Comparison of ENCODE assay signal across 8 mouse cellular contexts in genomic region chr5:34572568-34572967, GRCm38 (mm10). TPM values are rescaled to one million over a fixed set of nuclear protein-coding genes. Genes with fewer than 3 reads are reported as not detected.
DNase-seq lines count a peak whose midpoint lies in the region; ATAC-seq and TF ChIP-seq lines count a peak whose summit lies in the region.
"Not testable (repeated sequence)": the region's sequence is repeated elsewhere in the genome, so short reads cannot be mapped to it uniquely, and the experiment has no call there.

No protein-coding gene starts in this region.

- not testable (repeated sequence) for H3K9me3 ChIP-seq in CH12.LX (replicated peaks; ENCODE audit: low read length); embryonic facial prominence, embryonic 11.5 days (replicated peaks; ENCODE audit: control insufficient read depth, low read length); forebrain, embryonic 14.5 days (replicated peaks; ENCODE audit: control insufficient read depth, low read length); heart, postnatal 0 days (replicated peaks; ENCODE audit: control insufficient read depth, low read length); intestine, postnatal 0 days (ENCODE audit: control insufficient read depth); limb, embryonic 15.5 days; neural tube, embryonic 12.5 days

- dilution Hi-C loops in CH12.LX (cut with MboI; ENCODE audit: extremely low pct_ligation_motif_present, extremely low pct_unique_long_range_greater_than_20kb, low sequenced_read_pairs): not testable (repeated sequence)

- not testable (repeated sequence) for TF ChIP-seq POLR2A in CH12.LX (IDR thresholded peaks at IDR 0.05; ENCODE audit: low read depth, low read length)

- peak overlapping the region in 1 of 3 experiments; percentile 92 for H3K4me3 ChIP-seq in CH12.LX (replicated peaks in 1 of 3; ENCODE audit: low read depth in 2 of 3, low read length in 2 of 3, poor library complexity in 1 of 3)
- peak overlapping the region; percentile 96; the same call in 1 of the 2 replicates for H3K4me3 ChIP-seq in embryonic facial prominence, embryonic 11.5 days (ENCODE audit: low read depth, low read length)
- H3K4me3 ChIP-seq in forebrain, embryonic 14.5 days (ENCODE audit: low read depth, low read length): peak overlapping the region; percentile 98; the same call in 1 of the 2 replicates
- H3K4me3 ChIP-seq in heart, postnatal 0 days (ENCODE audit: low read depth, low read length): peak overlapping the region; percentile 94
- not testable (repeated sequence) for H3K4me3 ChIP-seq in intestine, postnatal 0 days (ENCODE audit: low read depth, low read length)
- peak overlapping the region; percentile 92 for H3K4me3 ChIP-seq in limb, embryonic 15.5 days
- H3K4me3 ChIP-seq in macrophage (ENCODE audit: inconsistent target): peak overlapping the region; percentile 54
- peak overlapping the region; percentile 92; the same call in 1 of the 2 replicates for H3K4me3 ChIP-seq in neural tube, embryonic 12.5 days

- not testable (repeated sequence) for H3K79me2 ChIP-seq in CH12.LX (replicated peaks; ENCODE audit: control insufficient read depth, extremely low read depth, insufficient read depth, poor library complexity, severe bottlenecking)
- peaks cover 37% of the 10 kb centered on the region for H3K79me2 ChIP-seq in macrophage (ENCODE audit: inconsistent target)

- not testable (repeated sequence) for H3K27ac ChIP-seq in CH12.LX (ENCODE audit: insufficient read depth, low read depth); intestine, postnatal 0 days (ENCODE audit: low read depth, low read length); neural tube, embryonic 12.5 days
- H3K27ac ChIP-seq in embryonic facial prominence, embryonic 11.5 days (replicated peaks; ENCODE audit: low read depth, low read length): peak overlapping the region; percentile 71; the same call in 1 of the 2 replicates
- H3K27ac ChIP-seq in forebrain, embryonic 14.5 days (ENCODE audit: low read depth, low read length): peak overlapping the region; percentile 92
- H3K27ac ChIP-seq in heart, postnatal 0 days (ENCODE audit: low read depth): peak overlapping the region; percentile 92
- H3K27ac ChIP-seq in limb, embryonic 15.5 days: peak overlapping the region; percentile 91; the same call in 1 of the 2 replicates
- H3K27ac ChIP-seq in macrophage: peak overlapping the region; percentile 72

- peak overlapping the region; percentile 54; the same call in 1 of the 2 replicates for H3K4me2 ChIP-seq in CH12.LX (ENCODE audit: insufficient read depth, low read depth, poor library complexity, severe bottlenecking)
- peak overlapping the region; percentile 46; the same call in 1 of the 2 replicates for H3K4me2 ChIP-seq in embryonic facial prominence, embryonic 11.5 days (ENCODE audit: low read depth, low read length)
- peak overlapping the region; percentile 81 for H3K4me2 ChIP-seq in forebrain, embryonic 14.5 days (ENCODE audit: low read length)
- peak overlapping the region; percentile 61 for H3K4me2 ChIP-seq in heart, postnatal 0 days (ENCODE audit: low read depth, low read length)
- peak overlapping the region; percentile 73 for H3K4me2 ChIP-seq in intestine, postnatal 0 days (replicated peaks; ENCODE audit: low read depth)
- peak overlapping the region; percentile 49 for H3K4me2 ChIP-seq in limb, embryonic 15.5 days
- H3K4me2 ChIP-seq in neural tube, embryonic 12.5 days (replicated peaks): peak overlapping the region; percentile 70

- not testable (repeated sequence) for TF ChIP-seq RAD21 in CH12.LX (IDR thresholded peaks at IDR 0.05; ENCODE audit: low read depth, low read length)

- H3K36me3 ChIP-seq in CH12.LX (replicated peaks in 1 of 2; ENCODE audit: control insufficient read depth in 1 of 2, insufficient read depth in 1 of 2, low read length in 1 of 2); embryonic facial prominence, embryonic 11.5 days (replicated peaks; ENCODE audit: control insufficient read depth, insufficient read depth, low read depth, low read length); forebrain, embryonic 14.5 days (ENCODE audit: control insufficient read depth, insufficient read depth, low read length); heart, postnatal 0 days (replicated peaks; ENCODE audit: control insufficient read depth, insufficient read depth, low read length); intestine, postnatal 0 days (ENCODE audit: control insufficient read depth, insufficient read depth); limb, embryonic 15.5 days; macrophage (ENCODE audit: inconsistent target); neural tube, embryonic 12.5 days: not testable (repeated sequence)

- H3K27me3 ChIP-seq in CH12.LX (replicated peaks); embryonic facial prominence, embryonic 11.5 days (ENCODE audit: control insufficient read depth, insufficient read depth, low read length); forebrain, embryonic 14.5 days (replicated peaks; ENCODE audit: control insufficient read depth, insufficient read depth, low read length); heart, postnatal 0 days (ENCODE audit: control insufficient read depth, insufficient read depth, low read length); intestine, postnatal 0 days (replicated peaks; ENCODE audit: control insufficient read depth, insufficient read depth, low read length); limb, embryonic 15.5 days; neural tube, embryonic 12.5 days (replicated peaks): not testable (repeated sequence)

- in situ Hi-C loops in CH12.LX (cut with MboI; ENCODE audit: low pct_ligation_motif_present, low pct_unique_long_range_greater_than_20kb, low sequenced_read_pairs): not testable (repeated sequence)

- not testable (repeated sequence) for TF ChIP-seq CTCF in CH12.LX (conservative IDR thresholded peaks at IDR 0.05 in 1 of 2, IDR thresholded peaks at IDR 0.05 in 1 of 2; ENCODE audit: low read depth in 2 of 2, low read length in 2 of 2); heart, postnatal 0 days (IDR thresholded peaks at IDR 0.05; ENCODE audit: low read depth); intestine, postnatal 0 days (IDR thresholded peaks at IDR 0.05; ENCODE audit: low read depth)

- DNase-seq in CH12.LX (ENCODE audit: extremely low read depth); embryonic facial prominence, embryonic 11.5 days (ENCODE audit: low spot score); forebrain, embryonic 14.5 days (ENCODE audit: low spot score); heart, postnatal 0 days (ENCODE audit: low spot score): not testable (repeated sequence)

- 50% methylated on average over 4 of the region's 4 CpGs for WGBS in embryonic facial prominence, embryonic 11.5 days
- WGBS in forebrain, embryonic 14.5 days: 51% methylated on average over 3 of the region's 4 CpGs
- WGBS in heart, postnatal 0 days: 35% methylated on average over 4 of the region's 4 CpGs
- whole genome bisulfite sequencing in intestine, postnatal 0 days: 56% methylated on average over 4 of the region's 4 CpGs
- WGBS in limb, embryonic 15.5 days: 54% methylated on average over 4 of the region's 4 CpGs
- WGBS in macrophage (ENCODE audit: missing documents): 73% methylated on average over 3 of the region's 4 CpGs
- 59% methylated on average over 4 of the region's 4 CpGs for WGBS in neural tube, embryonic 12.5 days

- peaks cover 6 to 19% of the 10 kb centered on the region in 2 experiments for H3K4me1 ChIP-seq in CH12.LX (ENCODE audit: control insufficient read depth in 1 of 2, insufficient read depth in 2 of 2)
- H3K4me1 ChIP-seq in embryonic facial prominence, embryonic 11.5 days (ENCODE audit: control insufficient read depth, insufficient read depth, low read length); intestine, postnatal 0 days (replicated peaks; ENCODE audit: control insufficient read depth, insufficient read depth, low read length): not testable (repeated sequence)
- H3K4me1 ChIP-seq in forebrain, embryonic 14.5 days (ENCODE audit: control insufficient read depth, insufficient read depth, low read length): peaks cover 11% of the 10 kb centered on the region
- peaks cover 13% of the 10 kb centered on the region for H3K4me1 ChIP-seq in heart, postnatal 0 days (ENCODE audit: control insufficient read depth, insufficient read depth)
- peaks cover 16% of the 10 kb centered on the region for H3K4me1 ChIP-seq in limb, embryonic 15.5 days
- H3K4me1 ChIP-seq in neural tube, embryonic 12.5 days: peaks cover 19% of the 10 kb centered on the region

- not testable (repeated sequence) for ATAC-seq in embryonic facial prominence, embryonic 11.5 days (replicated peaks; ENCODE audit: insufficient number of reproducible peaks, low FRiP score, low TSS enrichment, low read depth); forebrain, embryonic 14.5 days; heart, postnatal 0 days (ENCODE audit: insufficient read depth, low read depth); intestine, postnatal 0 days; limb, embryonic 15.5 days (ENCODE audit: insufficient number of reproducible peaks, low FRiP score, low TSS enrichment, low read depth); neural tube, embryonic 12.5 days (ENCODE audit: low FRiP score, low read depth)

- H3K9ac ChIP-seq in CH12.LX (ENCODE audit: insufficient read depth, low read depth): peak overlapping the region; percentile 67
- peak overlapping the region; percentile 96; the same call in 1 of the 2 replicates for H3K9ac ChIP-seq in embryonic facial prominence, embryonic 11.5 days (replicated peaks; ENCODE audit: low read length)
- peak overlapping the region; percentile 97 for H3K9ac ChIP-seq in forebrain, embryonic 14.5 days (ENCODE audit: low read length)
- H3K9ac ChIP-seq in heart, postnatal 0 days (replicated peaks; ENCODE audit: low read depth, low read length): peak overlapping the region; percentile 94; the same call in 1 of the 2 replicates
- H3K9ac ChIP-seq in intestine, postnatal 0 days (ENCODE audit: low read depth, low read length): peak overlapping the region; percentile 55; the same call in 1 of the 2 replicates
- not testable (repeated sequence) for H3K9ac ChIP-seq in limb, embryonic 15.5 days
- peak overlapping the region; percentile 96 for H3K9ac ChIP-seq in neural tube, embryonic 12.5 days

- TF ChIP-seq EP300 in CH12.LX (IDR thresholded peaks at IDR 0.05; ENCODE audit: low read length); heart, postnatal 0 days (IDR thresholded peaks at IDR 0.05; ENCODE audit: low read depth): not testable (repeated sequence)

RNA-seq across cellular contexts. Expression of gene Add1, which starts 0.9 kb away (rescaled TPM):
- total RNA-seq in CH12.LX (2012; rRNA removed) (32.1 and 45.0 TPM in 2 replicates), CH12.LX (2014; rRNA removed) (28.0 and 28.1 TPM in 2 replicates)
- polyA plus RNA-seq in CH12.LX (2012; ENCODE audit: insufficient read length, low read depth) (46.0 and 48.7 TPM in 2 replicates), macrophage (2018) (107 to 147 TPM (median 116 TPM) in 3 replicates)
- 145 and 160 TPM in 2 replicates for polyA plus RNA-seq in embryonic facial prominence, embryonic 11.5 days (2014; fragmentation: Nextera tagmentation; extraction: Ambion mirVana)
- polyA plus RNA-seq in forebrain, embryonic 14.5 days (2014; fragmentation: Nextera tagmentation; extraction: Ambion mirVana): 166 and 196 TPM in 2 replicates
- total RNA-seq in heart, postnatal 0 days (2014; rRNA removed; ENCODE audit: low replicate concordance): 203 and 246 TPM in 2 replicates
- polyA plus RNA-seq in heart, postnatal 0 days (2015; fragmentation: Nextera tagmentation; extraction: Ambion mirVana): 100 and 104 TPM in 2 replicates
- 59.4 and 62.7 TPM in 2 replicates for polyA plus RNA-seq in intestine, postnatal 0 days (2015; fragmentation: Nextera tagmentation; extraction: Ambion mirVana)
- 185 and 197 TPM in 2 replicates for polyA plus RNA-seq in limb, embryonic 15.5 days (2015; fragmentation: Nextera tagmentation; extraction: Ambion mirVana)
- 100 to 1,000 TPM; 113 to 315 (median 212) TPM for total RNA-seq in macrophage (2018; cell fraction: chromatin; rRNA removed)
- total RNA-seq in macrophage (2018; cell fraction: cytosol; rRNA removed): 100 to 1,000 TPM in 22 of 26 experiments, 10 to 100 TPM in 4; 93.8 to 151 (median 117) TPM
- 100 to 1,000 TPM in 25 of 26 experiments, 10 to 100 TPM in 1; 98.1 to 214 (median 158) TPM for total RNA-seq in macrophage (2018; cell fraction: nucleus; rRNA removed)
- polyA plus RNA-seq in neural tube, embryonic 12.5 days (2016; fragmentation: Nextera tagmentation; extraction: Ambion mirVana): 200 and 218 TPM in 2 replicates

RNA-seq across cellular contexts. Expression of gene Sh3bp2, which starts 46.9 kb away (rescaled TPM):
- total RNA-seq in CH12.LX (2012; rRNA removed) (5.9 and 7.3 TPM in 2 replicates), CH12.LX (2014; rRNA removed) (5.8 and 6.5 TPM in 2 replicates)
- polyA plus RNA-seq in CH12.LX (2012; ENCODE audit: insufficient read length, low read depth) (10.5 and 11.0 TPM in 2 replicates), macrophage (2018) (112 to 135 TPM (median 116 TPM) in 3 replicates)
- 7.4 and 10.4 TPM in 2 replicates for polyA plus RNA-seq in embryonic facial prominence, embryonic 11.5 days (2014; fragmentation: Nextera tagmentation; extraction: Ambion mirVana)
- polyA plus RNA-seq in forebrain, embryonic 14.5 days (2014; fragmentation: Nextera tagmentation; extraction: Ambion mirVana): 18.8 and 27.8 TPM in 2 replicates
- total RNA-seq in heart, postnatal 0 days (2014; rRNA removed; ENCODE audit: low replicate concordance): 5.3 and 8.2 TPM in 2 replicates
- 1.5 and 1.6 TPM in 2 replicates for polyA plus RNA-seq in heart, postnatal 0 days (2015; fragmentation: Nextera tagmentation; extraction: Ambion mirVana)
- 3.6 and 6.1 TPM in 2 replicates for polyA plus RNA-seq in intestine, postnatal 0 days (2015; fragmentation: Nextera tagmentation; extraction: Ambion mirVana)
- 10.0 and 10.1 TPM in 2 replicates for polyA plus RNA-seq in limb, embryonic 15.5 days (2015; fragmentation: Nextera tagmentation; extraction: Ambion mirVana)
- 100 to 1,000 TPM; 175 to 607 (median 366) TPM for total RNA-seq in macrophage (2018; cell fraction: chromatin; rRNA removed)
- total RNA-seq in macrophage (2018; cell fraction: cytosol; rRNA removed): 100 to 1,000 TPM in 18 of 26 experiments, 10 to 100 TPM in 8; 68.6 to 194 (median 120) TPM
- 100 to 1,000 TPM; 130 to 352 (median 231) TPM for total RNA-seq in macrophage (2018; cell fraction: nucleus; rRNA removed)
- polyA plus RNA-seq in neural tube, embryonic 12.5 days (2016; fragmentation: Nextera tagmentation; extraction: Ambion mirVana): 15.8 and 17.9 TPM in 2 replicates

RNA-seq across cellular contexts. Expression of gene Tnip2, which starts 58.8 kb away (rescaled TPM):
- total RNA-seq in CH12.LX (2012; rRNA removed) (21.9 and 23.4 TPM in 2 replicates), CH12.LX (2014; rRNA removed) (16.0 and 17.7 TPM in 2 replicates)
- polyA plus RNA-seq in CH12.LX (2012; ENCODE audit: insufficient read length, low read depth) (26.8 and 30.6 TPM in 2 replicates), macrophage (2018) (20.0 to 28.2 TPM (median 24.5 TPM) in 3 replicates)
- 3.4 and 6.4 TPM in 2 replicates for polyA plus RNA-seq in embryonic facial prominence, embryonic 11.5 days (2014; fragmentation: Nextera tagmentation; extraction: Ambion mirVana)
- 3.6 and 4.8 TPM in 2 replicates for polyA plus RNA-seq in forebrain, embryonic 14.5 days (2014; fragmentation: Nextera tagmentation; extraction: Ambion mirVana)
- total RNA-seq in heart, postnatal 0 days (2014; rRNA removed; ENCODE audit: low replicate concordance): 11.9 and 15.3 TPM in 2 replicates
- polyA plus RNA-seq in heart, postnatal 0 days (2015; fragmentation: Nextera tagmentation; extraction: Ambion mirVana): 9.1 and 11.9 TPM in 2 replicates
- 8.9 and 10.3 TPM in 2 replicates for polyA plus RNA-seq in intestine, postnatal 0 days (2015; fragmentation: Nextera tagmentation; extraction: Ambion mirVana)
- 26.2 and 29.2 TPM in 2 replicates for polyA plus RNA-seq in limb, embryonic 15.5 days (2015; fragmentation: Nextera tagmentation; extraction: Ambion mirVana)
- total RNA-seq in macrophage (2018; cell fraction: chromatin; rRNA removed): 100 to 1,000 TPM; 108 to 396 (median 174) TPM
- 10 to 100 TPM; 16.4 to 32.3 (median 19.7) TPM for total RNA-seq in macrophage (2018; cell fraction: cytosol; rRNA removed)
- 100 to 1,000 TPM in 14 of 26 experiments, 10 to 100 TPM in 12; 60.1 to 370 (median 104) TPM for total RNA-seq in macrophage (2018; cell fraction: nucleus; rRNA removed)
- 8.5 and 9.3 TPM in 2 replicates for polyA plus RNA-seq in neural tube, embryonic 12.5 days (2016; fragmentation: Nextera tagmentation; extraction: Ambion mirVana)
